Mouse (Mus musculus) retina, postnatal 7 days (tissue): ENCODE data around the gene Abcb6.
A peak's percentile ranks its signal among the peaks of the same experiment; 100 is the strongest.

ENCODE experiments used
- DNase-seq: peaks from one replicate; pipeline ENCODE4 v3.0.0-alpha.2; 2012; ENCODE audit warnings: low read depth, low spot score

The Abcb6 gene

GRCm38 (mm10) chr1:75180105-75180590, at the start of gene Abcb6:
Abcb6 (minus strand) TSS chr1:75180392.
- DNase-seq, result peak; percentile 86

- no peak for DNase-seq
These were observed 49.0 kb upstream of the Abcb6 start for GRCm38 (mm10) chr1:75229158-75229557.

GRCm38 (mm10) chr1:75227653-75228052, 47.5 kb upstream of the Abcb6 start:
- DNase-seq, result no peak

- DNase-seq, result no peak
These were observed 45.9 kb upstream of the Abcb6 start for GRCm38 (mm10) chr1:75226138-75226537.

- no peak for DNase-seq
These were observed 45.3 kb upstream of the Abcb6 start for GRCm38 (mm10) chr1:75225473-75225872.

GRCm38 (mm10) chr1:75223532-75223931, 43.3 kb upstream of the Abcb6 start:
- DNase-seq, result no peak

- DNase-seq, result no peak
These were observed 42.7 kb upstream of the Abcb6 start for GRCm38 (mm10) chr1:75222926-75223325.

- DNase-seq, result no peak
These were observed 41.3 kb upstream of the Abcb6 start for GRCm38 (mm10) chr1:75221538-75221937.

- DNase-seq, result no peak
These were observed 39.3 kb upstream of the Abcb6 start, which contains the start of gene Tuba4a for GRCm38 (mm10) chr1:75219531-75219930. Tuba4a (minus strand) TSS chr1:75219865.

GRCm38 (mm10) chr1:75219078-75219477, 38.9 kb upstream of the Abcb6 start:
- no peak for DNase-seq

- no peak for DNase-seq
These were observed 38.2 kb upstream of the Abcb6 start for GRCm38 (mm10) chr1:75218227-75219001.

GRCm38 (mm10) chr1:75217893-75218226, 37.7 kb upstream of the Abcb6 start:
- no peak for DNase-seq

GRCm38 (mm10) chr1:75216797-75217585, 36.8 kb upstream of the Abcb6 start:
- no peak for DNase-seq

GRCm38 (mm10) chr1:75215785-75216184, 35.6 kb upstream of the Abcb6 start:
- no peak for DNase-seq

GRCm38 (mm10) chr1:75214886-75215285, 34.7 kb upstream of the Abcb6 start:
- DNase-seq, result no peak

GRCm38 (mm10) chr1:75214442-75214841, 34.2 kb upstream of the Abcb6 start:
- DNase-seq, result no peak

- no peak for DNase-seq
These were observed 32.9 kb upstream of the Abcb6 start for GRCm38 (mm10) chr1:75213096-75213495.

- DNase-seq, result no peak
These were observed 32.4 kb upstream of the Abcb6 start for GRCm38 (mm10) chr1:75212542-75212941.

GRCm38 (mm10) chr1:75211141-75211708, 31.0 kb upstream of the Abcb6 start:
- DNase-seq, result no peak

GRCm38 (mm10) chr1:75210136-75211087, 30.2 kb upstream of the Abcb6 start, which contains the start of the genes Glb1l and Stk16:
Glb1l (minus strand) TSS chr1:75210813.
Stk16 (plus strand) TSS chr1:75210838.
- DNase-seq, result peak; percentile 93
